Mouse (Mus musculus) CD4-positive, CD25-positive, alpha-beta regulatory T cell, adult 4 months (primary cell): ENCODE results near the gene Tnfsf13. TPM values are rescaled to one million over a fixed set of nuclear protein-coding genes. Genes with fewer than 3 reads are reported as not detected.
"Not testable (repeated sequence)": the region's sequence is repeated elsewhere in the genome, so short reads cannot be mapped to it uniquely, and the experiment has no call there.

Experiments
- ATAC-seq: one replicate; pipeline ENCODE4 v1.8.0; 2017
- polyA plus RNA-seq, 2 experiments: library from polyadenylated mRNA; unstranded; fragments of 100-300 nt; shearing (Covaris generic); gene quantifications; one replicate each; pipeline ENCODE4 v1.2.1; 2017

The Tnfsf13 gene
- polyA plus RNA-seq: not detected

DNA sequence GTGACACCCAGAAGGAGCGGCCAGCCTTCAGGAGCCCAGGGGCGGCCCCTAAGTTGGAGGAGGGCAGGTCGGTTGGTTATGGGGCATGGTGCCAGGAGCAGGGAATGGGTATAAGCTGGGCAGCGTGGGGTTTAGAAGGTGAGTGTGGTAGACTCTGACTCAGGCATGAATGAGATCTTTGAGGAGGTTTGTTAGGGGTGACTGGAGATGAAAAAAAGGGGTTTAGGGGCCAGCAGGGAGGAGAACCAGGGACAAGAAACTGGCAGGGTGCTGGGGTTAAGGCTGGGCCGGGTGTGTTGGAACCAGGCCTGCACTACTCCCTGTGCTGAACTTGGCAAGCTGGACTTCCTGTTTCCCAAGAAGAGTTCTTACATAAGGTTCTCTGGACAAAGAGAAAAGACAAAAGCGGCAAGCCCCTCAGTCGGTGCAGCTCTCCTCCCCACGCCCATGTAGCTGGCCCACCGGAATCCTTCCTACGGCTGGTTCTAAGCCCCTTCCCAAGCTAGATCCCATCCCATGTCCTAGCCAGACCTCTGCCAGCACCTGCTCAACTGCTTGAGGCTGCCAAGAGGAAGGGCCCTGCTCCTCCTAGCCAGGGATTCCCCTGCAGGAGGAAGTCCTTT, at the start of gene Tnfsf13:
Tnfsf13 (minus strand) TSS at position 259 of the 623 bp plus-strand sequence.
- no peak for ATAC-seq

GRCm38 (mm10) chr11:69731408-69731807, 45.8 kb upstream of the Tnfsf13 start:
- ATAC-seq: not testable (repeated sequence)

GRCm38 (mm10) chr11:69729063-69729462, 43.5 kb upstream of the Tnfsf13 start:
- no peak for ATAC-seq

- no peak for ATAC-seq
Measured at GRCm38 (mm10) chr11:69725951-69726350, 40.4 kb upstream of the Tnfsf13 start.

GRCm38 (mm10) chr11:69723074-69723473, 37.5 kb upstream of the Tnfsf13 start:
- no peak for ATAC-seq

GRCm38 (mm10) chr11:69720852-69721251, 35.3 kb upstream of the Tnfsf13 start:
- no peak for ATAC-seq

DNA sequence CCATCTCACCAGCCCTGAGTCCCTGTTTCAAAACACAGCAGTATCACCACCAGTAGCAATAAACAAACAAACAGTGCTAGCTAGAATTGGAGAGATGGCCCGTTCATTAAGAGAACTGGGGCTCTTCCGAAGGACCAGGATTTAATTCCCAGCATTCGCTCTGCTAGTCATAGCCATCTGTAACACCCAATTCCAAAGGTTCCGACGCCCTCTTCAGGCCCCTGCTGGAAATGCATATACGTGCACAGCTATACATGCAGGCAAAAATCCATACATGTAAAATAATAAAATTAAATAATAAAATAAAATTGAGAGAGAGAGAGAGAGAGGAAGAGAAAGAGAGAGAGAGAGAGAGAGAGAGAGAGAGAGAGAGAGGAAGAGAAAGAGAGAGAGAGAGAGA, 33.8 kb upstream of the Tnfsf13 start:
- no peak for ATAC-seq

DNA sequence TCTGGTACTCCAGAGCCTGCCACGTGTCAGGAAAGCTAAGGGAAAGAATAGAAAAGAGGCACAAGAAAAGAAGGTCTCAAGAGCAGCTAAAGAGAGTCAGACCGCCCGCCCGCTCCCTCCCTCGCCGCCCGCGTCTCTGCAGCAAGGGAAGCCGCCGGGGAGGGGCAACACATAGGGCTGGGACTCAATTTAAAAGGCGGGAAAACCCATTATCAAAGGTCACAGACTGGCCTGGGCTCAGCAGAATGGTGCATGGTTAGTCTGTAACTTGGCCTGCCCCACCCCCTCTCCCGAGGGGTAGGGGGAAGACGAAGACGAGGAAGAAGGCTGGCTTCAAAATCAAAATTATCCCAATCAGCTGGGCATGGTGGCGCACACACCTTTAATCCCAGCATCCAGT, 33.1 kb upstream of the Tnfsf13 start:
- no peak for ATAC-seq

DNA sequence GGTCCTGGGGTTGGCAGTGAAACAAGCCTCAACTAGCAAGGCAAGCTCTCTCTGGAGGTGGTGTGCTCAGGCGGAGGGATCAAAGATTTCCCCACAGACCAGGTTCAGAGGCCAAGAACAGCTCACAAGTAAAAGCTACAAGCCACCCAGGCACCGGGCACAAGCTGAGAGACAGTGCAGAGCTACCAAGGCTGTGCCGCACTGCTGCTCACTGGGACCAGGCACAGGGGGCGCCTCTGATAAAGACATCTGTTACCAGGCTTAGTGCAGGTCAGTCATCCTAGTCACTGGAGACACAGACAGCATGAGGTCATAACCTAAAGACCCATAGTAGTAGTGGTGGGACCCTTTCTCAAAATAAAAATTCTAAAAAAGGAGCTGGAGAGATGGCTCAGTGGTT, 31.4 kb upstream of the Tnfsf13 start:
- no peak for ATAC-seq

- no peak for ATAC-seq
Measured at GRCm38 (mm10) chr11:69715929-69716328, 30.3 kb upstream of the Tnfsf13 start.

GRCm38 (mm10) chr11:69715482-69715881, 29.9 kb upstream of the Tnfsf13 start:
- no peak for ATAC-seq

DNA sequence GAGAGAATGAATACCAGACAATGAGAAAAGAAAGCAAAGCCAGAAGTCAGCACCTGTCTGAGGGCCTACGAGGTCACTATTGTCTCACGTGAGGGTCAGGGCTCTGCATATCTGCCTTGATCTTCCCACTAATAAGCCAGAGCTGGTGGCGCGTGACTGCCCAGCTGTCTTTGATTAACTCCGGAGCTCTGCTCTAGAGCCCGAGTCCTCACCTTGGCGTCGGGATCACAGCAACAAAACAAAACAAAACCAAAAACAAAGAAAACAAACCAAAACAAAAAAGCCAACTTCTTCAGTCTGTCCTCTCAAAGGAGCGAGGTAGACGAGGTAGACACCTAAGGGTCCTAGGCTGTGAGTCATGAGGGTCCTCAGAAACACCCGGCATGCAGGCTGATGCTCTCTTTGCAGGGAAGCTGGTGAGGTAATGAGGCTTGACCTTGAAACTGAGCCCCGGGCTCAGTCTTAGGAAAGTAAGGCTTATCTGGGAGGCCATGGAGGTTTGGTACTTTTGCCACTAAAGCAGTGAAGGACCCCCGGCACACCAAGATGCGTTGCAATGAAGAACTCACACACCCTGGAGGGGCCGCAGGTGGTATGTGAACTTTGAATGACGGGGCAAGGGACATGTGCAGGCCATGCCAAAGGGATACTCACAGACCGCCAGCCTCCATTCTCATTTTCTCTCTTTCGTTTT, 29.2 kb upstream of the Tnfsf13 start:
- no peak for ATAC-seq

DNA sequence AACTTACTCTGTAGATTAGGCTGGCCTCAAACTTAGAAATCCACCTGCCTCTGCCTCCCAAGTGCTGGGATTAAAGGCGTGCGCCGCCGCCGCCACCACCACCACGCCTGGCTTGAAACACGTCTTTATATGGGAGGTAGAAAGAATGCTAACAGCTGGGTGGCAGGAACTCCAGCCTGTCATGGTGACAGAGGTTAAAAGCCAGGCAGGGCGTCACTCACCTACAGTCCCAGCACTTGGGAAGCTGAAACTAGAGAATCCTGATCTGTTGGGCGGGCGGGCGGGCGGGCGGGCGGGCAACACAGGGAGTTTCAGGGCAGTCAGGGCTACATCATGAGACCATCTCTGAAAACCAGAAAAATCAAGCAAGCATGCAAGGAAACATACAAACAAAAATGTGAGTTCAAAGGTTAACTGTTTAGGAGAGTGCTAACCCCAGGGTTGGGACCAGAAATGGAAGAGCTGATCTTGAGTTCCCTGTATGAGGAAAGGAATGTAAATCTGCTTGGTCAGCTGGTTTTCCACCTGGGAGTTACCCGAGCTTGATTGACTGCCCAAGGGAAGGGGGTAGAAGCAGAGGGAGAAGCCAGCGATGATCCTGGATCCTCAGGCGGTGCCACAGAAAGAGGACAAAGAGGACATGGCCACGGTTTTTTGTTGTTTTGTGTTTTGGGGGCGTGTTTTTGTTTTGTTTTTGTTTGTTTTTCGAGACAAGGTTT, 27.5 kb upstream of the Tnfsf13 start:
- no peak for ATAC-seq

DNA sequence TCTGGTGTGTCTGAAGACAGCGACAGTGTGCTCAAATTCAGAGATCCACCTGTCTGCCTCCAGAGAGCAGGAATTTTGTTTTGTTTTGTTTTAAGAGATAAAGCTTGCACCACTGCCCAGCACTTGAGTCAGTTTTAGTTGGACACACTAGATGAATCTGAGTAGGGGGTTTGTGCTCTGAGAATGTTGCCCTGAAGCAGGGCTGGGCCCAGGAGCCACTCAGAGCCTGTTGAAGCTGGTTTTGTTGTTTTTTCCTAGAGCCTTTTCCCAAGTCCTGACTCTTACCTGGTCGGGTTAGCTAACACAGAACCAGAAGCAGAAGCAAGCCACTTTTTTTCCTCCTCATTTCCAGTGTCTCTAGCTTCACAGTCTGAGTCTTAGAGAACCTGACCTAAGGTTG, 25.5 kb upstream of the Tnfsf13 start:
- ATAC-seq: no peak

DNA sequence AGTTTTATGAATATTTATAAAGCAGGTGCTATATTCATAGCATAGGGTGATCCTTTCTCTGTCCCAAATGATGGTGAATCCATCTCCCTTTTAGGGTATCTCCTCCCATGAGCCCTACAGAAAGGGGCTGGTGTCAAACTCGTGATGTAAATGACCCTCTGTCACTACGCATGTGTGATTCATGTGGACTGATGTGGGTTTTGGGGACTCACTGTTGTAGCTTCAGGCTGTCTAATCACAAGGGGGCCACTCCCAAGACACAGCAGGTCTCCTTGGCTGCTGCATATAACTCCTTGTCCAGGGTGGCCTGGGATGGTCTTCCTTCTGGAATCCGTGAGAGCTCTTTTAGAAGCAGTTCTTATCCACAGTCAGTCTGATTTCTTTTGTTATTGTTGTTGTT, 24.9 kb upstream of the Tnfsf13 start:
- ATAC-seq: no peak

GRCm38 (mm10) chr11:69709554-69710446, 24.2 kb upstream of the Tnfsf13 start:
- no peak for ATAC-seq

DNA sequence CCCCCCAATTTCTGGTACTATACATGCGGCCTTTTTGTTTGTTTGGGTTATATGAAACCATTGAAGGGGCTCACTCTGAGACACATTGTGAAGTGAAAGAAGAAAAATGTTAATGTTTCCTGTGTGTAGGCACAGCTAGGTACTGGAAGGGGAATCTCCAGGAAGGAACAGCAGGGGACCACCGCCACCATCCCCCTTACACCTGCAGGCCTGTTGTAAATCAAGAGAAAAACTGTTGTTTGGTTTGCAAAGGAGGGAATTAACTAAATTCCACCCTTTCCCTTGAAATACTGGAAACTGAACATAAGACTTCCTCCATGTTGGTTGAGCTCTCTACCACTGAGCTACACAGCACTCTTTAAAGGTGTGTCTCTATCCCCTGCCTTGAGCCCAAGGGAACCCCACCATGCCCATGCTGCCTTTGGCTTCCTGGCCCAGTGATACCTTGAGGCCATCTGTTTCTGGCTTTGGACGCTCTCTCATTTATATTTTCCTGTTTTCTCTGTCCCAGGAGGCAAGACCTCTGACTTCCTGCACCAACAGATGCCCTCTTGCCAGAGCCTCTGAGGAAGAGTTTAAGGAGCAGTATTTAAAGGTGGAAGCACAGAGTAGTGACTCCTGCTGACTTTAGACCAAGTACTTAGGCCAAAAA, 23.2 kb upstream of the Tnfsf13 start:
- ATAC-seq: no peak

DNA sequence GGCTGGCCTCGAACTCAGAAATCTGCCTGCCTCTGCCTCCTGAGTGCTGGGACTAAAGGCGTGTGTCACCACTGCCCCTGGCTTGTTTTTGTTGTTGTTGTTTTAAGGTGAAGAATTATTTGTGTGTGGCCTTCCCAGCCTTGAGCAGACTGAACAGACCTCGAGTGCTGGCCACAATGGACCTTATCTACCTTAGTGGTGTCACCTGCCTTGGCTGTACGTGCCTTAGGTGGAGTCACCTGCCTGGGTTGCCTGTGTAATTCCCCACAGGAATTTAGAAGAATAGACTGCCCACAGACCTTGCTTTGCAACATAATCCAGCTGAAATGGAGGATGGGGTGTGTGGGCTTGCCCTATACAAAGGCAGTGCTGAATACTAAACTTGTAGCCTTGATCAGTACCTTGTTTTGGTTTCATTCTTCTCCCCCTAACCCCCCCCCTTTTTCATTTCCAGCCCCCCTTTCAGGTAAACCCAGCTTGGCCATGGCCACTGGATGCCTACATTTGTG, 22.3 kb upstream of the Tnfsf13 start:
- no peak for ATAC-seq

DNA sequence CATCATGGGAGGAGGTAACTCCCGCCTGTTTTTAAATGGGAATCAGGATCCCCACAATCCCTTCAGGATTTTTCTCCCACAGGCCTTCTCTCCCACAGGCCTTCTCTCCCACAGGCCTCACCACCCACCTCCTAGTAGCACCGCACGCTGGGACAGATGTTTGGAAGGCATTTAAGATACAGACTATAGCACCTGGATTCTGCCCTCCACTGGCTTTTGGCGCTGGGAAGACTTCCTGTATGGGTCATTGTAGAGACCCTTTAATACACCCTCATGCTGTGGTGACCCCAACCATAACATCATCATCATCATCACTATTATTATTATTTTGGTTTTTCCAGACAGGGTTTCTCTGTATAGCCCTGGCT, 21.9 kb upstream of the Tnfsf13 start:
- ATAC-seq: no peak

DNA sequence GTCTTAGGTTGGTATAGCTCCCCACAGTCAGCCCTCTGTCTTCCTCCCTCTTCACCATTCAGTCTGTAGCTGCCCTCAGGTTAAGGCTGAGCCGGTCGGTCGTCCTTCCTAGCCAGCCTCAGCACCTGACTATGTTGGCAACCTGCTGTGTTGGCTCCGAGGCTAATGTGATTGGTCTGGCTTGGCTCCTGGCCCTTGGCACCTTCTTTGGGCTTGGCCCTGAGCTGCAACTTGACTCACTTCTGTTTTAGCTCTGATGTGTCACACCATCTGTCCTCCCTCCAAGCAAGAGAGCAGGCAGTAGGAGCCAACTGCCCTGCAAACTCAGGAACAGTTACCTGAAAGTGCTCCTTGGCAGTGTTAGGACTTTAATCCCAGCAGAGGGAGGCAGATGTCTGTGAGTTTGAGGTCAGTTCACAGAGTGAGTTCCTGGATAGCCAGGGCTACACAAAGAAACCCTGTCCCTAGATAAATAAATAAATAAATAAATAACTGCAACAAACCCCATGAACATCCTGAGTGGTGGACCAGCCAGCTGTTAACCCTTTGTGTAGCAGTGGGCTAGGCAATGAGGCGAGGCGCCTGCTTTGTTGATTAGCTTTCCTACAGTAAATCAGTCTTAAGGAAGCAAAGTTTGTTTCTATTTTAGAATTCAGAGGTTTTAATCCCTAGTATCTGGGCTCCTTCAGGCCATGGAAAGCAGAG, 21.3 kb upstream of the Tnfsf13 start:
- no peak for ATAC-seq

- no peak for ATAC-seq
Measured at GRCm38 (mm10) chr11:69704613-69705010, 19.0 kb upstream of the Tnfsf13 start.
